Mouse (Mus musculus): ENCODE results near the gene Gm20431.

DNA sequence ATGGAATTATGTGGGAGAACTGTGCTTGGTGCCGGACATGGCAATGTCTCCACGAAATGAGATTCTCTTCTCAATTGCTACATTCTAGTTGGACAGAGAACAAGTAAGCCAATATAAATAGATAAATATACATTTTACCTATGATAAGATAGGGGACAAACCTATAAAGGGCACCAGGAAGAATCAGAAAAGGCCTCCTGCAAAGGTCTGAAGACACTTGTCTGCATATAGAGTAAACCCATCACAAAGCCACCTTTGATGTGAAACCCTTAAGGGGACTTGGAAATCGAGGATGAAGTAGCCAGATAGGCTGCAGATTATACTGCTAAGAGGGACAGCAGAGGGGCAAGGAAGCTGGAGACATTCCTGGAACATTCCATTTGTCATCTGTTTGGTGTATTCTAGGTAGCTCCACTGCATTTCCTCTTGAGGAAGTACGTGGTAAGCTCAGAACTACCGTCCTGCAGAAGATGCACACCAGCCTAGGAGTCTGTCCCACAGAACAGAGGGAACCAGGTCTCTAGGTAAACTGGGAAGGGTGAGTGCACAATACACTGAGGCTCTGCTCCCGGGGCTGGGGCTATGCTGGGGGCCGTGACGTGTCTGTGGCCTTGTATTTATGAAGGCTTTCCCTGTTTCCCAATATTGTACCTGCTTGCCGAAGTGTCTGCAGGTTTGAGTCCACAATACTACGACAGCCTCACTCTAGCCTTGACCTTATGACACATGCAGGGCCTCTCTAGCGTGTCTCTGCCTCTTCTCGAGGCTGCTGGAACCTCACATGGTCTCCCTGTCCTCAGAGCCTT lies 28.4 kb downstream of the Gm20431 start:
- TF ChIP-seq CTCF (IDR thresholded peaks at IDR 0.05; ENCODE audit: insufficient read depth, low read length) (no peak), POLR2A (IDR thresholded peaks at IDR 0.05; ENCODE audit: borderline replicate concordance, extremely low read depth, low read depth, low read length) (no peak)

All from lung, adult 2 months (tissue).